Mouse (Mus musculus) lung, embryonic 14.5 days (tissue): ENCODE data around the gene Bcl11a. TPM values are rescaled to one million over a fixed set of nuclear protein-coding genes. Genes with fewer than 3 reads are reported as not detected.

Experiments used
- ATAC-seq: fragments of 200-750 bp; cut with Nextera tagmentation; 2 replicates; pipeline ENCODE4 v1.8.0; 2017; ENCODE audit warnings: mild to moderate bottlenecking, moderate TSS enrichment, moderate library complexity; ENCODE audit not compliant: insufficient read depth
- DNase-seq: peaks from one replicate; pipeline ENCODE4 v3.0.0-alpha.2; 2015
- H3K27ac ChIP-seq: fragments of 300-500 bp; sonication (generic); 2 replicates; pipeline ENCODE4 v1.5.1; 2014; ENCODE audit warnings: low read depth, mild to moderate bottlenecking, moderate library complexity
- H3K27me3 ChIP-seq: fragments of 300-500 bp; sonication (generic); 2 replicates; pipeline ENCODE4 v1.6.1; 2014; ENCODE audit warnings: low read length, control low read depth; ENCODE audit not compliant: insufficient read depth
- H3K36me3 ChIP-seq: fragments of 300-500 bp; sonication (generic); 2 replicates; pipeline ENCODE4 v1.6.1; 2014; ENCODE audit warnings: control low read depth; ENCODE audit not compliant: insufficient read depth
- H3K4me1 ChIP-seq: fragments of 300-500 bp; sonication (generic); 2 replicates; pipeline ENCODE4 v1.6.1; 2014; ENCODE audit warnings: antibody characterized with exemption, control low read depth; ENCODE audit not compliant: insufficient read depth
- H3K4me2 ChIP-seq: fragments of 300-500 bp; sonication (generic); 2 replicates; pipeline ENCODE4 v1.6.1; 2014; ENCODE audit warnings: mild to moderate bottlenecking
- H3K4me3 ChIP-seq: fragments of 300-500 bp; sonication (generic); 2 replicates; pipeline ENCODE4 v1.5.1; 2014; ENCODE audit warnings: low read depth, low read length
- H3K9ac ChIP-seq: fragments of 300-500 bp; sonication (generic); 2 replicates; pipeline ENCODE4 v1.6.1; 2014
- H3K9me3 ChIP-seq: fragments of 300-500 bp; sonication (generic); 2 replicates; pipeline ENCODE4 v1.6.1; 2016; ENCODE audit warnings: low read depth, low read length, control low read depth
- CTCF ChIP-seq: IDR thresholded peaks from 2 replicates; pipeline ENCODE4 v1.5.1; 2016; ENCODE audit warnings: antibody characterized with exemption, low read depth
- WGBS: fragments of 180-500 bp; shearing (Covaris S2); extraction: QIAGEN DNeasy Blood & Tissue Kit; methylation state at CpG from one replicate; pipeline ENCODE4 v1.1.7; 2014; 5-methylcytosine and 5-hydroxymethylcytosine counted together
- polyA plus RNA-seq: library from polyadenylated mRNA; unstranded; fragments of >200 nt; fragmentation: Nextera tagmentation; extraction: Ambion mirVana; gene quantifications from 2 replicates; pipeline ENCODE4 v1.2.1, GENCODE M21; 2014

The Bcl11a gene
- polyA plus RNA-seq, 1 experiment from 2014 or later: 21.1 TPM

- Histone ChIP-seq H3K27me3 (no peaks in the 10 kb centered on the region), H3K4me1 (no peaks in the 10 kb centered on the region), H3K9ac (no peak overlapping the region), H3K4me2 (no peak overlapping the region), H3K36me3 (no peaks in the 10 kb centered on the region), H3K4me3 (no peak overlapping the region), H3K27ac (no peak overlapping the region), H3K9me3 (no peaks in the 10 kb centered on the region)
- DNase-seq (peak; percentile 67), ATAC-seq (peak; percentile 88)
- TF ChIP-seq CTCF: no peak
- 41% methylated on average over 10 of the region's 10 CpGs for WGBS
These were observed 75.2 kb downstream of the Bcl11a start for GRCm38 (mm10) chr11:24153049-24153448.

- Histone ChIP-seq H3K4me2 (no peak overlapping the region), H3K4me3 (no peak overlapping the region), H3K9ac (no peak overlapping the region), H3K27ac (no peak overlapping the region), H3K36me3 (no peaks in the 10 kb centered on the region), H3K27me3 (no peaks in the 10 kb centered on the region), H3K4me1 (0 out of 2 replicates have a peak, but pooled peaks cover 9% of the 10 kb centered on the region), H3K9me3 (no peaks in the 10 kb centered on the region)
- no peak for TF ChIP-seq CTCF
- no peak for DNase-seq
- no peak for ATAC-seq
- WGBS: 67% methylated on average over 9 of the region's 9 CpGs
These were observed 80.2 kb downstream of the Bcl11a start for GRCm38 (mm10) chr11:24158026-24158425.

GRCm38 (mm10) chr11:24159656-24160055 lies 81.8 kb downstream of the Bcl11a start:
- no peak for ATAC-seq

GRCm38 (mm10) chr11:24161458-24161857 lies 83.6 kb downstream of the Bcl11a start:
- WGBS: 61% methylated on average over 2 of the region's 2 CpGs
- Histone ChIP-seq H3K27ac (peak overlapping the region; percentile 40; the same call in 1 of the 2 replicates), H3K27me3 (no peaks in the 10 kb centered on the region), H3K36me3 (peaks cover 23% of the 10 kb centered on the region; the same call in 1 of the 2 replicates), H3K9me3 (no peaks in the 10 kb centered on the region), H3K4me2 (no peak overlapping the region), H3K9ac (no peak overlapping the region), H3K4me3 (no peak overlapping the region), H3K4me1 (0 out of 2 replicates have a peak, but pooled peaks cover 9% of the 10 kb centered on the region)
- no peak for TF ChIP-seq CTCF
- ATAC-seq: no peak
- DNase-seq: no peak

More at GRCm38 (mm10) chr11:24159656-24160055, 81.8 kb downstream of the Bcl11a start:
- Histone ChIP-seq H3K4me1 (0 out of 2 replicates have a peak, but pooled peaks cover 9% of the 10 kb centered on the region), H3K4me2 (no peak overlapping the region), H3K4me3 (no peak overlapping the region), H3K9me3 (no peaks in the 10 kb centered on the region), H3K9ac (no peak overlapping the region), H3K36me3 (peaks cover 16% of the 10 kb centered on the region; the same call in 1 of the 2 replicates), H3K27ac (no peak overlapping the region), H3K27me3 (no peaks in the 10 kb centered on the region)
- no peak for DNase-seq
- 85% methylated on average over 2 of the region's 2 CpGs for WGBS
- no peak for TF ChIP-seq CTCF

DNA sequence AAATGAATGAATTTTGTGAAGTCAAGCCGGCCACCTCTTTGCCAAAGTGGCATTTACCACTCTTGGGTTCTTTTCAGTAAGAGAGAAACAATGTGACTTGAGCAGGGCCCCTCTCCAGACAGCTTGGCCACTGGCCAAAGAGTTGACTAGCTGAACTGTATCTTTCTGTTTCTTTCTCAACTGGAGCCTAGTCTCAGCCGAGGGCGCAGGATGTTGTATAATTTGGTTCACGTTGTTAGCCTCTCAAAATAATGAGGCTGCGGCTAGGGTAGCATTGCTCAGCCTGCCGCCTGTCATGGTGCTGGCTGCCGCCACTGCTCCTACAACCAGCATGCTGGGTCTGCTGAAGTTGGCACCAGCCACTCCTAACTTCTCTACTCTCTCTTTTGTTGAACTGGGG lies 84.2 kb downstream of the Bcl11a start:
- H3K36me3 ChIP-seq: peaks cover 23% of the 10 kb centered on the region; the same call in 1 of the 2 replicates
- 0 out of 2 replicates have a peak, but pooled peaks cover 9% of the 10 kb centered on the region for H3K4me1 ChIP-seq
- H3K4me3 ChIP-seq: no peak overlapping the region
- peak overlapping the region; percentile 40; the same call in 1 of the 2 replicates for H3K27ac ChIP-seq
- no peaks in the 10 kb centered on the region for H3K27me3 ChIP-seq
- TF ChIP-seq CTCF: no peak
- H3K4me2 ChIP-seq: peak overlapping the region; percentile 32; the same call in 1 of the 2 replicates
- ATAC-seq (peak; percentile 75), DNase-seq (peak; percentile 92)
- no peaks in the 10 kb centered on the region for H3K9me3 ChIP-seq
- 23% methylated on average over 7 of the region's 7 CpGs for WGBS
- no peak overlapping the region for H3K9ac ChIP-seq

GRCm38 (mm10) chr11:24163072-24163471 lies 85.2 kb downstream of the Bcl11a start:
- no peak overlapping the region for H3K4me3 ChIP-seq
- H3K4me1 ChIP-seq: 0 out of 2 replicates have a peak, but pooled peaks cover 9% of the 10 kb centered on the region
- no peak overlapping the region for H3K27ac ChIP-seq
- DNase-seq (no peak), ATAC-seq (no peak)
- peaks cover 23% of the 10 kb centered on the region; the same call in 1 of the 2 replicates for H3K36me3 ChIP-seq
- H3K9me3 ChIP-seq: no peaks in the 10 kb centered on the region
- no peak for TF ChIP-seq CTCF
- H3K4me2 ChIP-seq: no peak overlapping the region
- 96% methylated on average over 8 of the region's 8 CpGs for WGBS
- no peaks in the 10 kb centered on the region for H3K27me3 ChIP-seq
- H3K9ac ChIP-seq: no peak overlapping the region

DNA sequence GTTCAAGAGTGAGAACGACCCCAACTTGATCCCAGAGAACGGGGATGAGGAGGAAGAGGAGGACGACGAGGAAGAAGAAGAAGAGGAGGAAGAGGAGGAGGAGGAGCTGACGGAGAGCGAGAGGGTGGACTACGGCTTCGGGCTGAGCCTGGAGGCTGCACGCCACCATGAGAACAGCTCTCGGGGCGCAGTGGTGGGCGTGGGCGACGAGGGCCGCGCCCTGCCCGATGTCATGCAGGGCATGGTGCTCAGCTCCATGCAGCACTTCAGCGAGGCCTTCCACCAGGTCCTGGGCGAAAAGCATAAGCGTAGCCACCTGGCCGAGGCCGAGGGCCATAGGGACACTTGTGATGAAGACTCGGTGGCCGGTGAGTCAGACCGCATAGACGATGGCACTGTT lies 86.2 kb downstream of the Bcl11a start:
- Histone ChIP-seq H3K4me1 (0 out of 2 replicates have a peak, but pooled peaks cover 9% of the 10 kb centered on the region), H3K9ac (no peak overlapping the region), H3K4me2 (no peak overlapping the region), H3K4me3 (no peak overlapping the region), H3K9me3 (no peaks in the 10 kb centered on the region), H3K27me3 (no peaks in the 10 kb centered on the region), H3K27ac (no peak overlapping the region), H3K36me3 (peaks cover 23% of the 10 kb centered on the region; the same call in 1 of the 2 replicates)
- TF ChIP-seq CTCF: no peak
- ATAC-seq: no peak
- DNase-seq: no peak
- WGBS: 93% methylated on average over 26 of the region's 26 CpGs
